Mouse (Mus musculus) forebrain, embryonic 14.5 days (tissue): ENCODE data around the gene Sugct. TPM values are rescaled to one million over a fixed set of nuclear protein-coding genes. Genes with fewer than 3 reads are reported as not detected.

ENCODE experiments used
- ATAC-seq: fragments of 200-750 bp; cut with Nextera tagmentation; 2 replicates; pipeline ENCODE4 v1.8.0; 2017; ENCODE audit warnings: mild to moderate bottlenecking, moderate library complexity
- DNase-seq: peaks from one replicate; pipeline ENCODE4 v3.0.0-alpha.2; 2015; ENCODE audit warnings: low spot score
- H3K27ac ChIP-seq: fragments of 300-500 bp; sonication (generic); 2 replicates; pipeline ENCODE4 v1.5.1; 2014; ENCODE audit warnings: low read depth, mild to moderate bottlenecking, control low read depth, low read length, moderate library complexity
- H3K27me3 ChIP-seq: fragments of 300-500 bp; sonication (generic); replicated peaks from 2 replicates; pipeline ENCODE4 v1.6.1; 2014; ENCODE audit warnings: low read length, control low read depth, mixed read lengths; ENCODE audit not compliant: control insufficient read depth, insufficient read depth
- H3K36me3 ChIP-seq: fragments of 300-500 bp; sonication (generic); 2 replicates; pipeline ENCODE4 v1.6.1; 2014; ENCODE audit warnings: low read length, control low read depth; ENCODE audit not compliant: control insufficient read depth, insufficient read depth
- H3K4me1 ChIP-seq: fragments of 300-500 bp; sonication (generic); 2 replicates; pipeline ENCODE4 v1.6.1; 2014; ENCODE audit warnings: antibody characterized with exemption, low read length, control low read depth; ENCODE audit not compliant: control insufficient read depth, insufficient read depth
- H3K4me2 ChIP-seq: fragments of 300-500 bp; sonication (generic); 2 replicates; pipeline ENCODE4 v1.6.1; 2014; ENCODE audit warnings: mild to moderate bottlenecking, control low read depth, low read length
- H3K4me3 ChIP-seq: fragments of 300-500 bp; sonication (generic); 2 replicates; pipeline ENCODE4 v1.5.1; 2014; ENCODE audit warnings: low read depth, low read length, control low read depth
- H3K9ac ChIP-seq: fragments of 300-500 bp; sonication (generic); 2 replicates; pipeline ENCODE4 v1.6.1; 2014; ENCODE audit warnings: mild to moderate bottlenecking, low read length, control low read depth, moderate library complexity
- H3K9me3 ChIP-seq: fragments of 300-500 bp; sonication (generic); replicated peaks from 2 replicates; pipeline ENCODE4 v1.6.1; 2016; ENCODE audit warnings: low read length, control low read depth, mixed read lengths; ENCODE audit not compliant: control insufficient read depth
- WGBS: fragments of 180-500 bp; shearing (Covaris S2); extraction: QIAGEN DNeasy Blood & Tissue Kit; methylation state at CpG from one replicate; pipeline ENCODE4 v1.1.7; 2014; 5-methylcytosine and 5-hydroxymethylcytosine counted together
- polyA plus RNA-seq: library from polyadenylated mRNA; unstranded; fragments of >200 nt; fragmentation: Nextera tagmentation; extraction: Ambion mirVana; gene quantifications from 2 replicates; pipeline ENCODE4 v1.2.1, GENCODE M21; 2014

Gene Sugct
- polyA plus RNA-seq, 1 experiment from 2014 or later = 1.7 TPM

GRCm38 (mm10) chr13:17056650-17057049, 638.7 kb downstream of the Sugct start:
- Histone ChIP-seq H3K4me2 (no peak overlapping the region), H3K36me3 (no peaks in the 10 kb centered on the region), H3K9ac (no peak overlapping the region), H3K27ac (no peak overlapping the region), H3K9me3 (no peaks in the 10 kb centered on the region), H3K4me1 (no peaks in the 10 kb centered on the region), H3K27me3 (no peaks in the 10 kb centered on the region), H3K4me3 (no peak overlapping the region)
- ATAC-seq (no peak), DNase-seq (no peak)
- WGBS = 90% methylated on average over 2 of the region's 2 CpGs

GRCm38 (mm10) chr13:17043426-17044224, 651.7 kb downstream of the Sugct start:
- Histone ChIP-seq H3K9me3 (no peaks in the 10 kb centered on the region), H3K9ac (no peak overlapping the region), H3K4me2 (no peak overlapping the region), H3K4me3 (no peak overlapping the region), H3K4me1 (no peaks in the 10 kb centered on the region), H3K27ac (no peak overlapping the region), H3K36me3 (no peaks in the 10 kb centered on the region), H3K27me3 (no peaks in the 10 kb centered on the region)
- 93% methylated on average over 3 of the region's 3 CpGs for WGBS
- ATAC-seq (no peak), DNase-seq (no peak)

GRCm38 (mm10) chr13:17042332-17042731, 653.0 kb downstream of the Sugct start:
- ATAC-seq = no peak
- Histone ChIP-seq H3K27ac (no peak overlapping the region), H3K27me3 (no peaks in the 10 kb centered on the region), H3K9me3 (no peaks in the 10 kb centered on the region), H3K9ac (no peak overlapping the region), H3K4me2 (no peak overlapping the region), H3K4me1 (no peaks in the 10 kb centered on the region), H3K36me3 (no peaks in the 10 kb centered on the region), H3K4me3 (no peak overlapping the region)
- no peak for DNase-seq
- 88% methylated on average over 2 of the region's 2 CpGs for WGBS

- WGBS = 67% methylated on average over 2 of the region's 2 CpGs
- no peak for ATAC-seq
- no peaks in the 10 kb centered on the region for H3K4me1 ChIP-seq
- no peaks in the 10 kb centered on the region for H3K36me3 ChIP-seq
- no peak for DNase-seq
- H3K4me2 ChIP-seq = no peak overlapping the region
- no peaks in the 10 kb centered on the region for H3K27me3 ChIP-seq
- no peak overlapping the region for H3K27ac ChIP-seq
- no peaks in the 10 kb centered on the region for H3K9me3 ChIP-seq
- H3K9ac ChIP-seq = no peak overlapping the region
- no peak overlapping the region for H3K4me3 ChIP-seq
Observed at GRCm38 (mm10) chr13:17039727-17040126, 655.6 kb downstream of the Sugct start.

- Histone ChIP-seq H3K9me3 (no peaks in the 10 kb centered on the region), H3K4me1 (no peaks in the 10 kb centered on the region), H3K9ac (no peak overlapping the region), H3K27me3 (no peaks in the 10 kb centered on the region), H3K27ac (no peak overlapping the region), H3K4me3 (no peak overlapping the region), H3K36me3 (no peaks in the 10 kb centered on the region), H3K4me2 (no peak overlapping the region)
- no peak for ATAC-seq
- DNase-seq = no peak
- WGBS = 90% methylated on average over 4 of the region's 4 CpGs
Observed at GRCm38 (mm10) chr13:17038341-17038740, 657.0 kb downstream of the Sugct start.

GRCm38 (mm10) chr13:17037899-17038298, 657.5 kb downstream of the Sugct start:
- H3K4me3 ChIP-seq = no peak overlapping the region
- no peaks in the 10 kb centered on the region for H3K27me3 ChIP-seq
- H3K4me1 ChIP-seq = no peaks in the 10 kb centered on the region
- H3K9ac ChIP-seq = no peak overlapping the region
- DNase-seq = no peak
- WGBS = 86% methylated on average over 3 of the region's 3 CpGs
- no peaks in the 10 kb centered on the region for H3K36me3 ChIP-seq
- H3K27ac ChIP-seq = no peak overlapping the region
- no peak overlapping the region for H3K4me2 ChIP-seq
- H3K9me3 ChIP-seq = no peaks in the 10 kb centered on the region
- ATAC-seq = no peak

- Histone ChIP-seq H3K9me3 (no peaks in the 10 kb centered on the region), H3K9ac (no peak overlapping the region), H3K4me1 (no peaks in the 10 kb centered on the region), H3K4me2 (no peak overlapping the region), H3K4me3 (no peak overlapping the region), H3K27me3 (no peaks in the 10 kb centered on the region), H3K36me3 (no peaks in the 10 kb centered on the region), H3K27ac (no peak overlapping the region)
- DNase-seq (no peak), ATAC-seq (no peak)
- 90% methylated on average over 1 of the region's 1 CpGs for WGBS
Observed at GRCm38 (mm10) chr13:17030761-17031160, 664.6 kb downstream of the Sugct start.

GRCm38 (mm10) chr13:17028595-17028994, 666.8 kb downstream of the Sugct start:
- no peak overlapping the region for H3K4me3 ChIP-seq
- no peaks in the 10 kb centered on the region for H3K9me3 ChIP-seq
- peak; percentile 68 for DNase-seq
- H3K36me3 ChIP-seq = no peaks in the 10 kb centered on the region
- H3K27me3 ChIP-seq = no peaks in the 10 kb centered on the region
- H3K4me1 ChIP-seq = no peaks in the 10 kb centered on the region
- no peak overlapping the region for H3K4me2 ChIP-seq
- ATAC-seq = no peak
- no peak overlapping the region for H3K27ac ChIP-seq
- 51% methylated on average over 3 of the region's 3 CpGs for WGBS
- no peak overlapping the region for H3K9ac ChIP-seq

- ATAC-seq (no peak), DNase-seq (no peak)
- H3K27ac ChIP-seq = no peak overlapping the region
- 95% methylated on average over 4 of the region's 4 CpGs for WGBS
- H3K4me1 ChIP-seq = no peaks in the 10 kb centered on the region
- H3K4me3 ChIP-seq = no peak overlapping the region
- H3K36me3 ChIP-seq = no peaks in the 10 kb centered on the region
- H3K9ac ChIP-seq = no peak overlapping the region
- H3K4me2 ChIP-seq = no peak overlapping the region
- no peaks in the 10 kb centered on the region for H3K9me3 ChIP-seq
- H3K27me3 ChIP-seq = no peaks in the 10 kb centered on the region
Observed at GRCm38 (mm10) chr13:17027846-17028529, 667.4 kb downstream of the Sugct start.
